Mouse (Mus musculus) lung, postnatal 0 days (tissue): ENCODE data around the gene Malsu1. TPM values are rescaled to one million over a fixed set of nuclear protein-coding genes. Genes with fewer than 3 reads are reported as not detected.

ENCODE experiments used
- ATAC-seq: fragments of 200-750 bp; cut with Nextera tagmentation; 2 replicates; pipeline ENCODE4 v1.8.0; 2017; ENCODE audit warnings: moderate library complexity
- DNase-seq: peaks from one replicate; pipeline ENCODE4 v3.0.0-alpha.2; 2016; ENCODE audit warnings: low spot score
- H3K27ac ChIP-seq: fragments of 300-500 bp; sonication (generic); 2 replicates; pipeline ENCODE4 v1.5.1; 2014; ENCODE audit warnings: antibody characterized with exemption, mild to moderate bottlenecking, low read length, mixed read lengths
- H3K27me3 ChIP-seq: fragments of 300-500 bp; sonication (generic); replicated peaks from 2 replicates; pipeline ENCODE4 v1.6.1; 2014; ENCODE audit warnings: low read length, mixed read lengths; ENCODE audit not compliant: insufficient read depth
- H3K36me3 ChIP-seq: fragments of 300-500 bp; sonication (generic); 2 replicates; pipeline ENCODE4 v1.6.1; 2014; ENCODE audit warnings: low read length, mixed read lengths; ENCODE audit not compliant: insufficient read depth
- H3K4me1 ChIP-seq: fragments of 300-500 bp; sonication (generic); 2 replicates; pipeline ENCODE4 v1.6.1; 2014; ENCODE audit warnings: antibody characterized with exemption, low read depth, low read length, mixed read lengths; ENCODE audit not compliant: insufficient read depth
- H3K4me2 ChIP-seq: fragments of 300-500 bp; sonication (generic); replicated peaks from 2 replicates; pipeline ENCODE4 v1.6.1; 2014; ENCODE audit warnings: low read depth, mild to moderate bottlenecking, low read length, moderate library complexity, mixed read lengths
- H3K4me3 ChIP-seq: fragments of 300-500 bp; sonication (generic); 2 replicates; pipeline ENCODE4 v1.5.1; 2014; ENCODE audit warnings: low read depth, low read length
- H3K9ac ChIP-seq: fragments of 300-500 bp; sonication (generic); replicated peaks from 2 replicates; pipeline ENCODE4 v1.6.1; 2014; ENCODE audit warnings: low read depth, mild to moderate bottlenecking
- H3K9me3 ChIP-seq: fragments of 300-500 bp; sonication (generic); 2 replicates; pipeline ENCODE4 v1.6.1; 2016; ENCODE audit warnings: low read length, mixed read lengths
- CTCF ChIP-seq: IDR thresholded peaks from 2 replicates; pipeline ENCODE4 v1.5.1; 2016; ENCODE audit warnings: antibody characterized with exemption, mild to moderate bottlenecking
- EP300 ChIP-seq: IDR thresholded peaks from 2 replicates; pipeline ENCODE4 v1.6.1; 2016; ENCODE audit warnings: antibody characterized with exemption, mild to moderate bottlenecking, control low read depth
- WGBS: fragments of 180-500 bp; shearing (Covaris S2); extraction: QIAGEN DNeasy Blood & Tissue Kit; methylation state at CpG from one replicate; pipeline ENCODE4 v1.1.7; 2014; 5-methylcytosine and 5-hydroxymethylcytosine counted together
- polyA plus RNA-seq: library from polyadenylated mRNA; unstranded; fragments of >200 nt; fragmentation: Nextera tagmentation; extraction: Ambion mirVana; gene quantifications from 2 replicates; pipeline ENCODE4 v1.2.1, GENCODE M21; 2015

The Malsu1 gene
- polyA plus RNA-seq, 1 experiment from 2014 or later = 84.1 TPM

DNA sequence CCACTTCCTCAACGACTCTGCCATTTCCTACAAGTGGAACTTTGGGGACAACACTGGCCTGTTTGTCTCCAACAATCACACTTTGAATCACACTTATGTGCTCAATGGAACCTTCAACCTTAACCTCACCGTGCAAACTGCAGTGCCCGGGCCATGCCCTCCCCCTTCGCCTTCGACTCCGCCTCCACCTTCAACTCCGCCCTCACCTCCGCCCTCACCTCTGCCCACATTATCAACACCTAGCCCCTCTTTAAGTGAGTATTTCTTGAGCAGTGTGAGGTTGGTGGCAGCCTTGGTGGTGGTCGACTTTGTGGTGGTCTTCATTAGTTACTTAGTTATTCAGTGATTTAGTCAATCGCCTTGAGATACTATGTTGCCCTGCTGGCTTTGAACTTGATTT is 25.7 kb upstream of the Malsu1 start:
- no peaks in the 10 kb centered on the region for H3K4me1 ChIP-seq
- no peaks in the 10 kb centered on the region for H3K9me3 ChIP-seq
- H3K36me3 ChIP-seq = no peaks in the 10 kb centered on the region
- ATAC-seq (no peak), DNase-seq (no peak)
- 60% methylated on average over 10 of the region's 10 CpGs for WGBS
- H3K9ac ChIP-seq = no peak overlapping the region
- no peak overlapping the region for H3K27ac ChIP-seq
- no peaks in the 10 kb centered on the region for H3K27me3 ChIP-seq
- H3K4me2 ChIP-seq = no peak overlapping the region
- H3K4me3 ChIP-seq = no peak overlapping the region
- TF ChIP-seq EP300 = no peak
- TF ChIP-seq CTCF = no peak

DNA sequence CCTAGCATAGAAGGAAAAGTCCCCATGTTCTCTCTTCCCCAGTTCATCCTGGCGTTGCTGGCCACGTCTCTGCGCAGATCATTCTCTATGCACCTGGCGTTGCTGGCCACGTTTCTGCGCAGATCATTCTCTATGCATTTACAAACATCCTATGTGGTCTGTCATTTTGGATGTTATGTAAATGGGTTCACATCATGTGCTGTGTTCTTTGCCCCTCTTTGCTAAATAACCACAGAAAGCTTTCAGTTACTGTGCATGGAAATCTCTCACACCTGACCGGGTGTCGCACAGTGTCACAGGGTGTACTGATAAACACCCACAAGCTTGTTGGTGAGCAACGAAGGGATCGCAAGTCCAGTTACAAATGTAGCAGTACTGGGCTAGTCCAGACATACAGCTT is 25.2 kb upstream of the Malsu1 start:
- Histone ChIP-seq H3K27me3 (no peaks in the 10 kb centered on the region), H3K27ac (no peak overlapping the region), H3K4me3 (no peak overlapping the region), H3K9me3 (no peaks in the 10 kb centered on the region), H3K36me3 (no peaks in the 10 kb centered on the region), H3K9ac (no peak overlapping the region), H3K4me1 (no peaks in the 10 kb centered on the region), H3K4me2 (no peak overlapping the region)
- WGBS = 85% methylated on average over 10 of the region's 10 CpGs
- DNase-seq = no peak
- ATAC-seq = no peak
- TF ChIP-seq CTCF (no peak), EP300 (no peak)

DNA sequence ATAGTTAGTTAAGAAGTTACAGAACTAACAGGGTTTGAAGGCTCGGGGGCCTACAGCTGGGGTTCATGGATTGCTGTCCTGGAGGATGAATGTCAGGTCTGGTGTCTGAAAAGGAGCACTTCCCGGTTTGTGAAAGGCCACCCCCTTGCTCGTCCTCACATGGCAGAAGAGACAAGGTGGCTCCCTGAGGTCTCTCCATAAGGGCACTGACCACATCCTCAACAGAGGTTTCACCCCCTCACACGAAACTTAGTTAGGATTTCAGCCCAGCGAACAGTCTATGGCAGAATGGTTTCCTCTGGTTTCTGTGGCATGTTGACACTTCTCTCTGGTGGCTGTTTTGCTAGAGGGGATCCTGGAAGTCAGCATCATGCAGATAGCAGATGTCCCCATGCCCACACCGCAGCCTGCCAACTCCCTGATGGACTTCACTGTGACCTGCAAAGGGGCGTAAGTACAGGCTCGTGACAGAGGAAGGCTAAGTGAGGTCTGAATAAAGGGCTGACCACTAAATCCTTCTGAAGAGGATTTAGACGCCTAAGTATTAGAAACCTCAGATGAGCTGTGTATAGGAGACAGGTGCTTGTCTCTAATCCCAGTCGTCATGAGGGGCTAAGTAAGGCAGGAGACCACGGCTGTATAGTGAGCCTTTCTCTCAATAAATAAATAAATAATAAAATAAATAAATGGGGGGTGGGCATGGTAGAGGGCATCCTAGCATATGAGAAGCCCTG is 22.8 kb upstream of the Malsu1 start:
- ATAC-seq (no peak), DNase-seq (no peak)
- WGBS = 75% methylated on average over 11 of the region's 11 CpGs
- no peaks in the 10 kb centered on the region for H3K4me1 ChIP-seq
- H3K4me2 ChIP-seq = no peak overlapping the region
- H3K27ac ChIP-seq = no peak overlapping the region
- no peaks in the 10 kb centered on the region for H3K36me3 ChIP-seq
- H3K4me3 ChIP-seq = no peak overlapping the region
- no peak overlapping the region for H3K9ac ChIP-seq
- no peaks in the 10 kb centered on the region for H3K27me3 ChIP-seq
- TF ChIP-seq EP300 (no peak), CTCF (no peak)
- H3K9me3 ChIP-seq = no peaks in the 10 kb centered on the region

DNA sequence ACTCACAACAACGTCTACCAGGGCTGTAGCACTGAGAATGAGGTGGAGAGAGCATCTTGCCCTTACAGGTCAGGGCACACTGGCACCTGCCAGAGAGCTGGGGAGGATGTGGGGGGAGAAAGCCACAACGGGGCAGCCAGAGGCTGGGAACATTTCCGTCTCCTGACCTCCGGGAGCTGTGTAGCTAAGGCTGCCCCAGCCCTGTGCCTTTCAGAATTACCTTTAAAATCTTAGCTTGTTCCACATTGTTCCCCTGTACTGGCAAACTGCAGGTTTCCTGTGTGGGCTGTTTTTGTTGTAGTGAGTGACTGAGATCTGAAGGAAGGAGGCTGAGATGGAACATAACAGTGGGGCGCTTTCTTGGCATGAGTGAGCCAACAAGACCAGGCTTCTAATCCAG is 21.4 kb upstream of the Malsu1 start:
- no peaks in the 10 kb centered on the region for H3K9me3 ChIP-seq
- no peak for ATAC-seq
- H3K4me1 ChIP-seq = no peaks in the 10 kb centered on the region
- TF ChIP-seq EP300 (no peak), CTCF (no peak)
- no peak overlapping the region for H3K4me2 ChIP-seq
- H3K27me3 ChIP-seq = no peaks in the 10 kb centered on the region
- no peak overlapping the region for H3K27ac ChIP-seq
- no peak overlapping the region for H3K9ac ChIP-seq
- WGBS = 49% methylated on average over 5 of the region's 5 CpGs
- H3K36me3 ChIP-seq = no peaks in the 10 kb centered on the region
- H3K4me3 ChIP-seq = no peak overlapping the region
- DNase-seq = no peak

DNA sequence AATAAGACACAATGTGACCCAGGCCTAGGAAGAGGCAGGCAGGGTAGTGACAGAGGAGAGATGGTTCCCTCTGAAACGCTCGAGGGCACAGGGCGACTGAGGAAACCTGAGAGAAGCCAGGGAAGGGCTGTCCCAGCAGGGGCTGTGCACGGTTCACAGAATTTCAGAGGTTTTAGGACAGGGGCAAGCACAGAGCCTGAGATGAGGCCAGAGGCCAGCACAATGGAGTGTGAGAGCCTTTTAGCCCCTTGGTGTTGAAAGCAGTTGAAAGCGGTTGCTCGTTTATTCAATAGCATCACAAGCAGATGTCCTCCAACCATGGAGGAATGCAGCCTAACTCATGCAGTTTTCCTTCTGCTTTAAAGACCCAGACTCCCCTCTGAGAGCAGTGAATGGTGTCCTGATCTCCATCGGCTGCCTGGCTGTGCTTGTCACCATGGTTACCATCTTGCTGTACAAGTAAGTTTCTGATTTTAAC is 18.3 kb upstream of the Malsu1 start:
- TF ChIP-seq EP300 (no peak), CTCF (no peak)
- no peak overlapping the region for H3K27ac ChIP-seq
- WGBS = 36% methylated on average over 7 of the region's 7 CpGs
- no peak for DNase-seq
- no peaks in the 10 kb centered on the region for H3K27me3 ChIP-seq
- H3K4me2 ChIP-seq = no peak overlapping the region
- H3K9me3 ChIP-seq = no peaks in the 10 kb centered on the region
- no peaks in the 10 kb centered on the region for H3K36me3 ChIP-seq
- H3K9ac ChIP-seq = no peak overlapping the region
- H3K4me3 ChIP-seq = no peak overlapping the region
- H3K4me1 ChIP-seq = no peaks in the 10 kb centered on the region
- ATAC-seq = no peak

DNA sequence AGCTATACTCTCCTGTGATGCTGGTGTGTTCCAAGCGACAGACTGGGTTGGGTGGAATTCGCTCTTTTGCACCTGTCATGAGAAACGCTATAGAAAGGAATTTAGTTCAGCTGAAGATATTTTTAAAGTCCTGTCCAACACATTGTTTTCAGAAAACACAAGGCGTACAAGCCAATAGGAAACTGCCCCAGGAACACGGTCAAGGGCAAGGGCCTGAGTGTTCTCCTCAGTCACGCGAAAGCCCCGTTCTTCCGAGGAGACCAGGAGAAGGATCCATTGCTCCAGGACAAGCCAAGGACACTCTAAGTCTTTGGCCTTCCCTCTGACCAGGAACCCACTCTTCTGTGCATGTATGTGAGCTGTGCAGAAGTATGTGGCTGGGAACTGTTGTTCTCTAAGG is 17.6 kb upstream of the Malsu1 start:
- Histone ChIP-seq H3K27me3 (no peaks in the 10 kb centered on the region), H3K4me3 (no peak overlapping the region), H3K36me3 (no peaks in the 10 kb centered on the region), H3K9ac (no peak overlapping the region), H3K4me1 (no peaks in the 10 kb centered on the region), H3K9me3 (no peaks in the 10 kb centered on the region), H3K4me2 (no peak overlapping the region), H3K27ac (no peak overlapping the region)
- TF ChIP-seq CTCF = no peak
- TF ChIP-seq EP300 = no peak
- no peak for ATAC-seq
- 76% methylated on average over 9 of the region's 9 CpGs for WGBS
- DNase-seq = no peak
